Mouse (Mus musculus) CH12.LX (cell line): ENCODE results near the gene Metap1. TPM values are rescaled to one million over a fixed set of nuclear protein-coding genes. Genes with fewer than 3 reads are reported as not detected.

Experiments
- DNase-seq: peaks from one replicate; pipeline ENCODE4 v3.0.0-alpha.2; 2013; ENCODE audit errors: extremely low read depth
- H3K27ac ChIP-seq: 2 replicates; pipeline ENCODE4 v1.5.1; 2012; ENCODE audit warnings: low read depth, mild to moderate bottlenecking, control low read depth, moderate library complexity; ENCODE audit not compliant: insufficient read depth
- H3K27me3 ChIP-seq: replicated peaks from 2 replicates; pipeline ENCODE3; 2012; ENCODE audit warnings: inconsistent platforms
- H3K36me3 ChIP-seq, 2 experiments: replicated peaks in 1 of 2; 2 replicates each; pipeline versions ENCODE3 to v1.6.1; 2012; ENCODE audit warnings: inconsistent platforms in 1 of 2, low read length in 1 of 2, mild to moderate bottlenecking in 1 of 2, mixed read lengths in 1 of 2, moderate library complexity in 1 of 2; ENCODE audit not compliant: control insufficient read depth in 1 of 2, insufficient read depth in 1 of 2
- H3K4me1 ChIP-seq, 2 experiments: 2 replicates each; pipeline ENCODE4 v1.6.1; 2012; ENCODE audit warnings: inconsistent platforms in 1 of 2, moderate library complexity in 1 of 2; ENCODE audit not compliant: insufficient read depth in 2 of 2, control insufficient read depth in 1 of 2
- H3K4me2 ChIP-seq: 2 replicates; pipeline ENCODE4 v1.6.1; 2012; ENCODE audit warnings: low read depth, mild to moderate bottlenecking, control low read depth; ENCODE audit not compliant: poor library complexity, insufficient read depth, severe bottlenecking
- H3K4me3 ChIP-seq, 3 experiments: fragments of 150-350 bp in 1 of 3; sonication (generic) in 1 of 3; replicated peaks in 1 of 3; 2 replicates each; pipeline versions ENCODE3 to v1.5.1; 2011 to 2012; ENCODE audit warnings: low read depth in 2 of 3, low read length in 2 of 3, mild to moderate bottlenecking in 2 of 3, moderate library complexity in 2 of 3, control low read depth in 1 of 3, improper control_type of control experiment in 1 of 3, inconsistent platforms in 1 of 3, mixed read lengths in 1 of 3; ENCODE audit not compliant: poor library complexity in 1 of 3
- H3K79me2 ChIP-seq: replicated peaks from 2 replicates; pipeline ENCODE4 v1.6.1; 2012; ENCODE audit warnings: mild to moderate bottlenecking, moderate library complexity; ENCODE audit not compliant: control insufficient read depth, poor library complexity, insufficient read depth, severe bottlenecking; ENCODE audit errors: extremely low read depth
- H3K9ac ChIP-seq: 2 replicates; pipeline ENCODE4 v1.6.1; 2012; ENCODE audit warnings: low read depth, mild to moderate bottlenecking, control low read depth, moderate library complexity; ENCODE audit not compliant: insufficient read depth
- H3K9me3 ChIP-seq: replicated peaks from 2 replicates; pipeline ENCODE3; 2012; ENCODE audit warnings: low read length, inconsistent platforms, mixed read lengths
- BHLHE40 ChIP-seq: IDR thresholded peaks from 2 replicates; pipeline ENCODE4 v1.6.1; 2011; ENCODE audit warnings: mild to moderate bottlenecking, low read depth, low read length, improper control_type of control experiment
- CHD2 ChIP-seq: IDR thresholded peaks from 2 replicates; pipeline ENCODE4 v1.6.1; 2011; ENCODE audit warnings: low read length, improper control_type of control experiment
- EP300 ChIP-seq: IDR thresholded peaks from 2 replicates; pipeline ENCODE4 v1.6.1; 2011; ENCODE audit warnings: low read length, improper control_type of control experiment
- ETS1 ChIP-seq: conservative IDR thresholded peaks from 2 replicates; pipeline ENCODE4 v1.6.1; 2012; ENCODE audit warnings: low read depth, mild to moderate bottlenecking, inconsistent platforms, low read length, improper control_type of control experiment, moderate library complexity
- HCFC1 ChIP-seq: IDR thresholded peaks from 2 replicates; pipeline ENCODE4 v1.6.1; 2012; ENCODE audit warnings: low read depth, mild to moderate bottlenecking, inconsistent platforms, low read length, improper control_type of control experiment
- MAFK ChIP-seq: IDR thresholded peaks from 2 replicates; pipeline ENCODE4 v1.6.1; 2011; ENCODE audit warnings: low read length, improper control_type of control experiment; ENCODE audit not compliant: insufficient replicate concordance
- MAX ChIP-seq: IDR thresholded peaks from 2 replicates; pipeline ENCODE4 v1.6.1; 2011; ENCODE audit warnings: low read length, improper control_type of control experiment
- MAZ ChIP-seq: IDR thresholded peaks from 2 replicates; pipeline ENCODE4 v1.6.1; 2012; ENCODE audit warnings: low read depth, mild to moderate bottlenecking, inconsistent platforms, low read length, improper control_type of control experiment, moderate library complexity
- MYC ChIP-seq: IDR thresholded peaks from 2 replicates; pipeline ENCODE4 v1.6.1; 2011; ENCODE audit warnings: low read depth, mild to moderate bottlenecking, improper control_type of control experiment, low read length
- NELFE ChIP-seq: IDR thresholded peaks from 2 replicates; pipeline ENCODE4 v1.6.1; 2011; ENCODE audit warnings: low read depth, low read length, improper control_type of control experiment
- PAX5 ChIP-seq: IDR thresholded peaks from 2 replicates; pipeline ENCODE4 v1.6.1; 2012; ENCODE audit warnings: low read length, inconsistent platforms, mixed read lengths
- POLR2A ChIP-seq: IDR thresholded peaks from 2 replicates; pipeline ENCODE4 v1.6.1; 2011; ENCODE audit warnings: low read depth, mild to moderate bottlenecking, improper control_type of control experiment, low read length
- RAD21 ChIP-seq: IDR thresholded peaks from 2 replicates; pipeline ENCODE4 v1.6.1; 2011; ENCODE audit warnings: low read depth, mild to moderate bottlenecking, low read length, improper control_type of control experiment, moderate library complexity
- SIN3A ChIP-seq: IDR thresholded peaks from 2 replicates; pipeline ENCODE4 v1.6.1; 2012; ENCODE audit warnings: low read length, improper control_type of control experiment, inconsistent platforms
- TBP ChIP-seq: conservative IDR thresholded peaks from 2 replicates; pipeline ENCODE4 v1.6.1; 2011; ENCODE audit warnings: low read depth, low read length, improper control_type of control experiment
- TCF12 ChIP-seq: IDR thresholded peaks from 2 replicates; pipeline ENCODE4 v1.6.1; 2014; ENCODE audit warnings: low read depth, mild to moderate bottlenecking, inconsistent platforms, low read length, improper control_type of control experiment
- UBTF ChIP-seq: IDR thresholded peaks from 2 replicates; pipeline ENCODE4 v1.6.1; 2012; ENCODE audit warnings: low read depth, mild to moderate bottlenecking, inconsistent platforms, low read length, improper control_type of control experiment, moderate library complexity
- USF2 ChIP-seq: conservative IDR thresholded peaks from 2 replicates; pipeline ENCODE4 v1.6.1; 2011; ENCODE audit warnings: low read depth, low read length, improper control_type of control experiment
- ZKSCAN1 ChIP-seq: IDR thresholded peaks from 2 replicates; pipeline ENCODE4 v1.6.1; 2012; ENCODE audit warnings: low read depth, inconsistent platforms, low read length, improper control_type of control experiment, borderline replicate concordance
- ZMIZ1 ChIP-seq: IDR thresholded peaks from 2 replicates; pipeline ENCODE4 v1.6.1; 2012; ENCODE audit warnings: low read depth, mild to moderate bottlenecking, inconsistent platforms, low read length, improper control_type of control experiment
- ZNF384 ChIP-seq: IDR thresholded peaks from 2 replicates; pipeline ENCODE4 v1.6.1; 2012; ENCODE audit warnings: low read depth, low read length, improper control_type of control experiment, inconsistent platforms
- dilution Hi-C: fragments of 300-500 bp; cut with MboI; formaldehyde crosslinking; loops from 2 replicates; pipeline ENCODE4 v1.14.3; 2020; ENCODE audit warnings: low sequenced_read_pairs; ENCODE audit not compliant: extremely low pct_unique_long_range_greater_than_20kb, extremely low pct_ligation_motif_present
- in situ Hi-C: fragments of 300-500 bp; cut with MboI; formaldehyde crosslinking; loops from 3 replicates; pipeline ENCODE4 v1.14.3; 2019; ENCODE audit warnings: low sequenced_read_pairs, low pct_ligation_motif_present, low pct_unique_long_range_greater_than_20kb, mixed read lengths
- polyA plus RNA-seq: library from polyadenylated mRNA; unstranded; fragments of >175 nt; gene quantifications from 2 replicates; pipeline ENCODE4 v1.2.1, GENCODE M21; 2012; ENCODE audit warnings: low read depth; ENCODE audit not compliant: insufficient read length
- total RNA-seq, 2 experiments: library from RNA; depleted of rRNA; stranded (reverse); fragments of 300-350 nt in 1 of 2; fragments of >200 nt in 1 of 2; gene quantifications; 2 replicates each; pipeline ENCODE4 v1.2.3; 2012 to 2014

Gene Metap1
- total and polyA plus RNA-seq, 3 experiments, result 77.9 to 163 (median 143) TPM

DNA sequence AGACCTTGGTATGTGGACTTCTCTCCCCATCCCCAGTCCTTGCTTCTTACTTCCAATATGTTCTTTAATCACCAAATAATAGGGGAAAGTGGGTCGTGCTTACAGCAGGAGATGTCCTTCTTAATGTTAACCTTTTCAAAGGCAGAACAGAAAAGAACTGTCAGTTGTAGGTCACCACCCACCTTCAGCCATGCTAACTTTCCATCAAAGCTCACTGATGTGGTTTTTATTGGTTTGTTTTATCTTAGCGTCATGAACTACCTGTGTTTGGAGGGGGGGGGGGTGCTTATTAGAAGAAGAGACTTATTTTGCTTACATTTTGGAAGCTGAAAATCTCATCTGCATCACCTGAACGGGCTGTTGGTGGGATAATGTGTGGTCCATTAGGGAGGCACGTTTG is 65.1 kb downstream of the Metap1 start:
- no peaks in the 10 kb centered on the region for H3K79me2 ChIP-seq
- no peak overlapping the region for H3K4me2 ChIP-seq
- dilution Hi-C loops, result no loop called here
- no peak for DNase-seq
- no peak for TF ChIP-seq HCFC1
- TF ChIP-seq TBP, result no peak
- no peak for TF ChIP-seq ZKSCAN1
- no peak for TF ChIP-seq TCF12
- no peak for TF ChIP-seq PAX5
- no peak for TF ChIP-seq ZMIZ1
- no peak for TF ChIP-seq EP300
- no peak for TF ChIP-seq UBTF
- TF ChIP-seq SIN3A, result no peak
- no peak for TF ChIP-seq MYC
- no peak for TF ChIP-seq POLR2A
- TF ChIP-seq ZNF384, result no peak
- TF ChIP-seq USF2, result no peak
- TF ChIP-seq NELFE, result no peak
- TF ChIP-seq CHD2, result no peak
- no peak for TF ChIP-seq ETS1
- TF ChIP-seq BHLHE40, result no peak
- TF ChIP-seq MAX, result no peak
- TF ChIP-seq MAZ, result no peak
- TF ChIP-seq RAD21, result no peak
- no peaks in the 10 kb centered on the region for H3K9me3 ChIP-seq
- no peak overlapping the region for H3K9ac ChIP-seq
- no peaks in the 10 kb centered on the region for H3K36me3 ChIP-seq
- H3K4me3 ChIP-seq, result no peak overlapping the region
- peaks cover 1% of the 10 kb centered on the region for H3K27me3 ChIP-seq
- no peak overlapping the region for H3K27ac ChIP-seq
- H3K4me1 ChIP-seq, result peaks cover 7 to 18% of the 10 kb centered on the region in 2 experiments
- in situ Hi-C loops, result no loop called here

DNA sequence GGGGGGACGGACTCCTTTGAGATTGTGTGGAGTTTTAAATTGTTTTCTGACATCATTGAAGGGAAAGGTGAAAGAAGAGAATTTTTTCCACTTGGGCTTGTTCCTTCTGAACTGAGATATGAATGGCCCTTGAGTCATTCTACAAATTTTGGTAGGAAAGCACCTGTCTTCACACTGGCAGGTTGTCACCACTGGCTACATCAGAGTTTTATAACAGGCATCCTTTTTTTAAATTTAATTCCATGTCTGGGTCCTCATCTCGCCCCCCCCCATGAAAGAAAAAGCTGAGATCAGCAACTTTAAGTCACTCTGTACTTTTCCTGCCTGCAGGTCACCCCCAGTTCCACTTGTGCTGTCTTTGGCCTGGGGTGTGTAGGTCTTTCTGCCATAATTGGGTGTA is 65.7 kb downstream of the Metap1 start:
- Histone ChIP-seq H3K27ac (no peak overlapping the region), H3K4me3 (no peak overlapping the region), H3K79me2 (no peaks in the 10 kb centered on the region), H3K36me3 (no peaks in the 10 kb centered on the region), H3K4me1 (peaks cover 10 to 21% of the 10 kb centered on the region in 2 experiments), H3K9ac (no peak overlapping the region), H3K27me3 (peaks cover 1% of the 10 kb centered on the region), H3K9me3 (no peaks in the 10 kb centered on the region), H3K4me2 (no peak overlapping the region)
- DNase-seq, result no peak
- in situ Hi-C loops (no loop called here), dilution Hi-C loops (no loop called here)
- peak; percentile 75 for TF ChIP-seq MAFK
- TF ChIP-seq HCFC1, result no peak
- peak; percentile 29; the same call in 1 of the 2 replicates for TF ChIP-seq EP300
- no peak for TF ChIP-seq UBTF
